Mouse (Mus musculus) NIH3T3 (cell line): ENCODE measurements at regions not wholly inside any gene's neighbourhood (a gene's known extent, or its start where the extent isn't known, plus 50 kb on each side); places are given as distances from the start of the nearest gene placed in this dataset.

ENCODE experiments used
- DNase-seq: peaks from one replicate; pipeline ENCODE4 v3.0.0-alpha.2; 2012; ENCODE audit warnings: low read depth

- DNase-seq = peak; percentile 57
Observed at GRCm38 (mm10) chr9:35360139-35361100, 60.5 kb upstream of the Cdon start.

- DNase-seq = no peak
Observed at GRCm38 (mm10) chr9:35361432-35361831, 59.5 kb upstream of the Cdon start.

GRCm38 (mm10) chr9:35362276-35362675 is 58.7 kb upstream of the Cdon start:
- peak; percentile 56 for DNase-seq

- DNase-seq = peak; percentile 73
Observed at GRCm38 (mm10) chr9:35363079-35363478, 57.8 kb upstream of the Cdon start.

GRCm38 (mm10) chr9:35363936-35364335 is 57.0 kb upstream of the Cdon start:
- no peak for DNase-seq

GRCm38 (mm10) chr9:35365975-35366374 is 55.0 kb upstream of the Cdon start:
- peak; percentile 69 for DNase-seq

- no peak for DNase-seq
Observed at GRCm38 (mm10) chr9:35369063-35369462, 51.9 kb upstream of the Cdon start.

- no peak for DNase-seq
Observed at GRCm38 (mm10) chr9:35370031-35370430, 50.9 kb upstream of the Cdon start.

GRCm38 (mm10) chr9:35370895-35371294 is 50.0 kb upstream of the Cdon start:
- DNase-seq = no peak
